Mouse (Mus musculus): Measurements from ENCODE around the gene Prkcb. TPM values are rescaled to one million over a fixed set of nuclear protein-coding genes. Genes with fewer than 3 reads are reported as not detected.

Gene Prkcb
- polyA plus RNA-seq, 1 experiment from 2014 or later = 6.2 TPM

DNA sequence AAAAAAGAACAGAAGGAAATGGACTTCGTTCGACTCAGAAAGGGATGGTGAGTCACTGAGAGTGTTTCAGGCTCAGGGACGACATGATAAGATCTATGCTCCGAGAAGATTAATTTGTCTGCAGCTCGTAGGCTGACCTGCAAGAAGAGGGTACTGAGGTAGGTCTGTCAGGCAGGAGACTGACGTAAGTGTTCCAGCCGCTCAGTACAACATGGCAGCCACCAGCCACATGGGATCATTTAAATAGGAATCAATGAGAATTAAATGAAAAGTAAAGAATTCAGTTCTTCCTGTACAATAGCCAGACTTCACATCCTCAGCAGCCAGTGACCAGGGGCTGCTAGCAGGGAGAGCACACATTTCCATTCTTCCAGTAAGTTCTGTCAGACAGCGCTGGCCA is 209.0 kb downstream of the Prkcb start:
- no peaks in the 10 kb centered on the region for H3K4me1 ChIP-seq
- no peak for ATAC-seq (ENCODE audit: extremely low read depth, insufficient number of reproducible peaks, low FRiP score, low TSS enrichment)
- H3K36me3 ChIP-seq = no peaks in the 10 kb centered on the region
- no peak overlapping the region for H3K4me3 ChIP-seq
- no peaks in the 10 kb centered on the region for H3K9me3 ChIP-seq
- no peak overlapping the region for H3K27ac ChIP-seq (replicated peaks)
- WGBS = 65% methylated on average over 8 of the region's 8 CpGs
- no peak overlapping the region for H3K9ac ChIP-seq
- no peak overlapping the region for H3K4me2 ChIP-seq
- peaks cover 7% of the 10 kb centered on the region; the same call in 1 of the 2 replicates for H3K27me3 ChIP-seq (replicated peaks)

DNA sequence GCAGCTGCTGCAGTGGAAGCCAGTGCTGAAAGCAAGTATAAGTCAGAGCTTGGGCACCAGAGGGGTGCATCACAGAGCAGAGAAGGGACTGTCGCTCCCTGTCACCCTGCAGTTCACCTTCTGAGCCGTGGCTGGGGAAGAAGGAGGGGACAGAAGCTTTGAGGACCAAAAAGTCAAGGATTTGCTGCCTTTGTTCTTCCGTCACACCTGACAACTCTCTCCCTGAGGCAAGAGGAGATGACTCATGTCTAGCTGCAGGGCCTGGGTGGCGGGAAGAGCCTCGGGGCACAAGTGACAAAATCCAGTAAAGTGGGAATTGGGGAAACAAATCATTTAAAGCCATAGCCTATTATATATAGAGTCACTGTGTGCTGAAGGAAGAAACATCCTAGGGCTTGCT is 209.9 kb downstream of the Prkcb start:
- WGBS = 42% methylated on average over 5 of the region's 5 CpGs

DNA sequence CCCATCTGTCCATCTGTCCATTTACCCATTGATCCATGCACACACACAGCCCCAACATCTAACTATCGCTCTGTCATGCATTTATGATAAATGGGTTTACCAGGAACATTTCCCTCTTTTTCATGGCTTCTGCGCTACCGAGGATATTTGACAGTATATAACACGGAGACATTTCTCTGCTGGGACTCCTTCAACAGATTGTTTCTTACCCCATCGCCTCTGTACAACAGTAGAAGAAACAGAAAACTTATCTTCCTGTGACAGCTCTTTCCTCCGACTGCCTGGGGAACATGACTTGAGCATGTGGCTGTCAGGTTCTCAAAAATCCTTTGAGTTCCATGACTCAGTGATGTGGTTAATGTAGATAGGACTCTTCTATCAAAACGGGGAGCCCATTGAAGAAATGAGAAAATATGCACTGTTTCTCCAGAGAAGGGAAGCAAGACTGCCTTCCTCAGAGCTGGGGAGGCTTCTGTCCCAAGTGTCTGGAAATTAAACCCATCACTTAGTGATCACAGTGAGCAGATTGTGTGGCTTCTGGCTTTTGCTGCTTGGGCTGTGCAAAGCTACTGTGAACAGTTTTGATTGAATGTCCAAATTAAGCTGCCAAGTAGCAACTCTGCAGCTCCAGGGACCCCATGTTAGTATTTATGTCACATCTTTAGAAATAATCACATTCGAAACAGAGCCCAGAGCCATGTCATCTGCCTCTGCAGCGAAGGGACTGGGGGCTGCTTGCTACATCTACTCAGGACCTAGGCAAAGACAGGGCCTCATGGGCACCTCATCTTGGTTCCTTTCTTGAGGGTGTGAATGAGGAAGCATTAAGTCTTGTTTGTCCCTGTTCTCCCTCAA is 211.4 kb downstream of the Prkcb start:
- no peak for ATAC-seq (ENCODE audit: extremely low read depth, insufficient number of reproducible peaks, low FRiP score, low TSS enrichment)
- Histone ChIP-seq H3K9me3 (no peaks in the 10 kb centered on the region), H3K27me3 (replicated peaks) (peaks cover 3% of the 10 kb centered on the region), H3K4me2 (no peak overlapping the region), H3K27ac (replicated peaks) (no peak overlapping the region), H3K36me3 (no peaks in the 10 kb centered on the region), H3K4me3 (no peak overlapping the region), H3K4me1 (no peaks in the 10 kb centered on the region), H3K9ac (no peak overlapping the region)
- 60% methylated on average over 9 of the region's 9 CpGs for WGBS

More for the DNA sequence above, 209.9 kb downstream of the Prkcb start:
- Histone ChIP-seq H3K27ac (replicated peaks) (no peak overlapping the region), H3K4me3 (no peak overlapping the region), H3K36me3 (no peaks in the 10 kb centered on the region), H3K4me1 (no peaks in the 10 kb centered on the region), H3K4me2 (no peak overlapping the region), H3K9me3 (no peaks in the 10 kb centered on the region), H3K9ac (no peak overlapping the region), H3K27me3 (replicated peaks) (peaks cover 3% of the 10 kb centered on the region; the same call in 1 of the 2 replicates)
- no peak for ATAC-seq (ENCODE audit: extremely low read depth, insufficient number of reproducible peaks, low FRiP score, low TSS enrichment)

DNA sequence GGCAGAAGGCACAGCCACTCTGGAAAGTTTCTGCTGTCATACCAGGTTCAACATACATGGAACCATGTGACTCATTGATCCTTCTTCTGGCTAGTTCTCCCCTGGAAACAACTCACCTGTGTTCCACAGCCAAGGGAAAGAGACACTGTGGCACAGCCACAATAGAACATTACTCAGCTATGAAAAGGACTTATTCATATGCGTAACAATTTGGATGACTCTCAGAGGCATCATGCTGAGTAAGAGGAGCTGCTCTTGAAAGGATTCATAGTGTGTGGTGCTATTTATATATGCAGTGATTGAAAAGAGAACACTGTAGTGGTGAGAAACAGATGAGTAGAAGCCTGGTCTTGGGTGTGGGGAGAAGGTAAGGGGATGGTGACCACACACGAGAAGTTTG is 217.9 kb downstream of the Prkcb start:
- no peaks in the 10 kb centered on the region; the same call in 1 of the 2 replicates for H3K27me3 ChIP-seq (replicated peaks)
- no peak overlapping the region for H3K27ac ChIP-seq (replicated peaks)
- H3K36me3 ChIP-seq = no peaks in the 10 kb centered on the region
- no peak overlapping the region for H3K4me2 ChIP-seq
- no peak for ATAC-seq (ENCODE audit: extremely low read depth, insufficient number of reproducible peaks, low FRiP score, low TSS enrichment)
- no peak overlapping the region for H3K4me3 ChIP-seq
- peaks cover 8% of the 10 kb centered on the region; the same call in 1 of the 2 replicates for H3K4me1 ChIP-seq
- no peak overlapping the region for H3K9ac ChIP-seq
- 85% methylated on average over 2 of the region's 2 CpGs for WGBS
- H3K9me3 ChIP-seq = 0 out of 2 replicates have a peak, but pooled peaks cover 5% of the 10 kb centered on the region

DNA sequence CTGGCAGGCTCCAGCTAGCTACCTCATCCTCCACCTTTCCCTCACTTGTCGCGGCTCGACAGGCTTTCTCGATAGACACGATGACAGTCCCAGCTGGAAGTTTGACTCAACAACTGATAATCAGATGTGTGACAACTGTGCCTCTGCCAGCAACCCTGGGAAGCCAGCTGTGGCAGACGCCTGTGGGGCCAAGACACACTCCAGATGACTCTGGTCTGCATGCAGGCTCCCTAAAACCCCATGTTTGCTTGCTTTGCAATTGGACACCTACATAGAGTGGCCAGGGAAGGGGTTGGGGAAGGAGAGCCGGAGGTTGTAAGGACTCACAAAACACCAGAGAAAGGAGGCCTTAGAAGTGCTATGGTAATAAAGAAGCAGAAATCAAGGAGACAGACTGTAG is 221.4 kb downstream of the Prkcb start:
- WGBS = 8% methylated on average over 7 of the region's 7 CpGs
- Histone ChIP-seq H3K27me3 (replicated peaks) (no peaks in the 10 kb centered on the region), H3K9me3 (0 out of 2 replicates have a peak, but pooled peaks cover 5% of the 10 kb centered on the region), H3K36me3 (no peaks in the 10 kb centered on the region), H3K4me2 (no peak overlapping the region), H3K4me3 (no peak overlapping the region), H3K4me1 (peaks cover 10% of the 10 kb centered on the region; the same call in 1 of the 2 replicates), H3K9ac (no peak overlapping the region), H3K27ac (replicated peaks) (no peak overlapping the region)
- no peak for ATAC-seq (ENCODE audit: extremely low read depth, insufficient number of reproducible peaks, low FRiP score, low TSS enrichment)

DNA sequence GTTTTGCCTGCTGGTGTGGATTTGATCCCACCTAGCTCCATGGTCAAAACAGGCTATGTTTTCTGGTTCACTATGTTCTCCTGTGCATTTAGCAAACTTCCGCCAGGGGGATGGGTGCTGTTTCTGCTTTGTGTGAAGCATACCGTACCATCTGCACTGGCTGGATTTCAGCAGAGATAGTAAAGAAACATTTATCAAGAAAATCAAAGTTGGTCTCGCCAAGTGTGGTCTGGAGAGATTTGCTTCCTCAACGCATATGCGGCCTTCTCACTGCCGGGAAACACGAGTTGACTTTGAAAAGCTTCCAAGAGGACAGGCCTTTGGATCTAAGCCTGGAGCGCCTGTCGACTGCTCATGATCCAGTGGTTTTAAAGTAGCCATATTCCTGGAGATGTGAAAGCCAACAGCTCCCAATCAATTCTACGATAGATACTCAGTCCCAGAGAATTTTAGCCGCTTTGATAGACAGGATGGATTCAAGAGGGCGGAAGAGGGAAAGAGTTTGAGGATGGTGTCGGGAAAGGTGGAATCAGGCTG is 223.9 kb downstream of the Prkcb start:
- no peak overlapping the region for H3K27ac ChIP-seq (replicated peaks)
- H3K9ac ChIP-seq = no peak overlapping the region
- 63% methylated on average over 13 of the region's 13 CpGs for WGBS
- H3K27me3 ChIP-seq (replicated peaks) = no peaks in the 10 kb centered on the region
- H3K9me3 ChIP-seq = 0 out of 2 replicates have a peak, but pooled peaks cover 4% of the 10 kb centered on the region
- no peaks in the 10 kb centered on the region for H3K36me3 ChIP-seq
- ATAC-seq (ENCODE audit: extremely low read depth, insufficient number of reproducible peaks, low FRiP score, low TSS enrichment) = no peak
- H3K4me1 ChIP-seq = peaks cover 10% of the 10 kb centered on the region; the same call in 1 of the 2 replicates
- no peak overlapping the region for H3K4me3 ChIP-seq
- H3K4me2 ChIP-seq = no peak overlapping the region

DNA sequence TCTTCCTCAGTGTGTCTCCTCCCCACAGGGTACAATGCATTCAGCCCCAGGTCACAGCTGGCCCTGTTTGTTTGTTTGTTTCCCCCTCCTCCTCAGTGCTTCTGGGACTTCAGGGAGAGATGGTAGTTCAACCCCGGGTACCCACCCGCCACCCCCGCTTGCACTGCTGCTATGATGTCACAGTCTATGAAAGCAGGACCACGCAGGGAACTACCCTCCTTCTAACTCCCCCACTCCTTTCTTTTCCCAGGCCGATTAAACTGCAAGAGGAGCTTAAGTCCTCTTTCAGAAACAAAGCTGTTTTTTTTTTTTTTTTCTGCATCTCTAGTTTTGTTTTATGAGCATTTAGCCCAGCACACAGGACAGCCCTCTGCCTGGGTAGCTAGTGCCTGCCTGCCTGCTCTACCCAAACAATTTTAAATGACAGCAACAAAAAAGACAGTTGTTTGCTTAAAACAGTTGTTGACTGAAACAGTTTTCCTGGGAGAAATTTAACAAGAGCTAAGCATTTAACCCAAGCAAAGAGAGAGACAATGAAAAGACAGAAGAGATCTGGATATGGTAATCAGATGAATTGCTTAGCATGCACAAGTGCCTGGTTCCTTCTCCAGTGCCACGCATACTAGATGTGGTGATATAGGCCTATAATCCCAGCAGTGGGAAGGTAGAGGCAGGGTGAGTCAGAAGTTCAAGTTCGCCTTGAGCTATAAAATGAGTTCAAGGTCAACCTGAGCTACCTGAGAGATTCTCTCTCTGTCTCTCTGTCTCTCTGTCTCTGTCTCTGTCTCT is 232.5 kb downstream of the Prkcb start:
- no peak overlapping the region for H3K27ac ChIP-seq (replicated peaks)
- ATAC-seq (ENCODE audit: extremely low read depth, insufficient number of reproducible peaks, low FRiP score, low TSS enrichment) = no peak
- no peaks in the 10 kb centered on the region for H3K9me3 ChIP-seq
- H3K4me3 ChIP-seq = no peak overlapping the region
- H3K27me3 ChIP-seq (replicated peaks) = no peaks in the 10 kb centered on the region
- 62% methylated on average over 7 of the region's 7 CpGs for WGBS
- H3K4me2 ChIP-seq = no peak overlapping the region
- no peak overlapping the region for H3K9ac ChIP-seq
- H3K4me1 ChIP-seq = no peaks in the 10 kb centered on the region
- no peaks in the 10 kb centered on the region for H3K36me3 ChIP-seq

DNA sequence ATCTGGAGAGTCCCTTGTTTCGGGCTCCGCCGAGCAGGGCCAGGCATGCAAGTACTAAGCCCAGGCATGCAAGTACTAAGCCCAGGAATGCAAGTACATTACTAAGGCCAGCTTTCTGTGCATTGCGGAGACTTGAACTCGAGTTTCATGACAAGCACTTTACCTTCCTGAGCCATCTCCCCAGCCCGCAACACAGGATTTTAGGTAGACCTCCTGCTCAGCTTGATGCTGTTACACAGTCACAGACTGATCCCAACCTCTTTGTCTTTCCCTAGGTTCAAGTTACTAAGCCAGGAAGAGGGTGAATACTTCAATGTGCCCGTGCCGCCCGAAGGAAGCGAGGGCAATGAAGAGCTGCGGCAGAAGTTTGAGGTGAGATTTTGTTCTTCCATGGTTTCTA is 239.7 kb downstream of the Prkcb start:
- Histone ChIP-seq H3K36me3 (no peaks in the 10 kb centered on the region), H3K27me3 (replicated peaks) (no peaks in the 10 kb centered on the region), H3K4me1 (peaks cover 20% of the 10 kb centered on the region), H3K4me2 (no peak overlapping the region), H3K9ac (no peak overlapping the region), H3K27ac (replicated peaks) (no peak overlapping the region), H3K9me3 (no peaks in the 10 kb centered on the region), H3K4me3 (no peak overlapping the region)
- WGBS = 84% methylated on average over 11 of the region's 11 CpGs
- ATAC-seq (ENCODE audit: extremely low read depth, insufficient number of reproducible peaks, low FRiP score, low TSS enrichment) = no peak

DNA sequence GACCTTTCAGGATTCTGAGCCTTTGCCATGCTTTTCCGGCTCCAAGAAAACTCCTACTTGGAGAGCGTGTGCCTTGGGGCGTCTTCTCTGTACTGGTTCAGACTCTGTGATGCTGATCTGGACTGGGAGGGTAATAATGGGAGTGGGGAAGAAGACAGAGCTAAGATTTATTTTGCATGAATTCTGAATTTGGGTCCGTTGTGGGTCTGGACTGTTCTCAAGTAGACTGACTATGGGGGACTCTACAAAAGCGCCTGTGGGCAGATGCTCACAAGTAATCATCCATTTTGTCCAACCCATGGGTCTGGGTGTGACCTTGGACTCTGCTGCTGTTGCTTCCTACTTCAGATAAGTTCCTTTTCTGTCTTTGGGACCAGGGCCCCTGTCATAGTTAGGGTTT is 240.1 kb downstream of the Prkcb start:
- 82% methylated on average over 5 of the region's 5 CpGs for WGBS
- no peak overlapping the region for H3K9ac ChIP-seq
- H3K27ac ChIP-seq (replicated peaks) = no peak overlapping the region
- H3K36me3 ChIP-seq = no peaks in the 10 kb centered on the region
- no peaks in the 10 kb centered on the region for H3K27me3 ChIP-seq (replicated peaks)
- ATAC-seq (ENCODE audit: extremely low read depth, insufficient number of reproducible peaks, low FRiP score, low TSS enrichment) = no peak
- H3K4me1 ChIP-seq = peaks cover 20% of the 10 kb centered on the region
- H3K9me3 ChIP-seq = no peaks in the 10 kb centered on the region
- no peak overlapping the region for H3K4me2 ChIP-seq
- no peak overlapping the region for H3K4me3 ChIP-seq

DNA sequence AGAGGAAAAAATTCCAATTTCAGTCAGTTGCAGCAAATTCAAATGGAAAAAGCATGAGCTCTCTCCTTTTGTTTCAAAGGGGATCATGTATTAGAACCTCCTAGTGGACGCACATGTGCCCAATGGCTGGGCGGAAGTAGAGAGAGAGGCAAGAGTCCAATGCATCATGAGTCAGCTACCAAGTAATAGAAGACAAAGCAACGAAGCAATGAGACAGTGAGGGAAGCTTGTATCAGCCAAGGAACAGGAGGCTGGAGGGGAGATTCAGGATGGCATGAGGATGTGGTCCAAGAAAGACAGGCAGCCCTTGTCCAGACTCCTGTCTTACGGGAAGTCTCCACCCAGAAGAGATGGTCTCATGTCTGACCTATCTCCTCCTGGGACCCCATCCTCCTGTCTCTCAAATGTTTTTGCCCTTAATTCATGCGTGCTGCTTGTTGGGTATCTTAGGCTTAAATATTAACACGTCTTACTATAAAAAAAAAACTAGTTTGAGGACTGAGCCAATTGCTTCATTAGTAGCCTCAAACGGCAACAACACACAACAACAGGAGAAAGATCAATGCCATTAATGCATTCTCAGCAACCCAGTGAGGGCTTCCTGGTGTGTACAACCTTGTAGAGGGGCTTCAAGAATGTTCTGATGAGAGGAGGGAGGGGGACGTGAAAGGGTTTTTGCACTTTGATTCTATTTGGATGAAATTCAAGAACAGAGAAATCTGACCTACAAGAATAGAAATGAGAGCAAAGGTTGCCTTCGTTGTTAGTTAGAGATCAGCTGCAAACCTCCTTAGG is 245.2 kb downstream of the Prkcb start:
- Histone ChIP-seq H3K4me3 (no peak overlapping the region), H3K27me3 (replicated peaks) (no peaks in the 10 kb centered on the region), H3K9me3 (no peaks in the 10 kb centered on the region), H3K36me3 (no peaks in the 10 kb centered on the region), H3K27ac (replicated peaks) (no peak overlapping the region), H3K9ac (no peak overlapping the region), H3K4me2 (no peak overlapping the region), H3K4me1 (peaks cover 20% of the 10 kb centered on the region)
- no peak for ATAC-seq (ENCODE audit: extremely low read depth, insufficient number of reproducible peaks, low FRiP score, low TSS enrichment)
- 82% methylated on average over 9 of the region's 9 CpGs for WGBS

DNA sequence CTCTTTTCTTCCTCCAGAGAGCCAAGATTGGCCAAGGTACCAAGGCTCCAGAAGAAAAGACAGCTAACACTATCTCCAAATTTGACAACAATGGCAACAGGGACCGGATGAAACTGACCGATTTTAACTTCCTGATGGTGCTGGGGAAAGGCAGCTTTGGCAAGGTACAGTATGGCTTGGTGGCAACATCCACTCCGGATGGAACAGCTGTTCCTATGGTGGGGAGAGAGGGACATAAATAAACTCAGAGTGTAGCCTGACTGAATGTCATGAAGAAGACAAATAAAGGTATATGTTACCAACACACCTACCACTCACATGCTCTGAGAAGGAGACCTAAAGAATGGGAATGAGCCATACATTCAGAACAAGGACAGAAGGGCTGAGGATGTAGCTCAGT is 256.1 kb downstream of the Prkcb start:
- no peaks in the 10 kb centered on the region for H3K36me3 ChIP-seq
- ATAC-seq (ENCODE audit: extremely low read depth, insufficient number of reproducible peaks, low FRiP score, low TSS enrichment) = no peak
- H3K9ac ChIP-seq = no peak overlapping the region
- no peak overlapping the region for H3K4me2 ChIP-seq
- H3K4me3 ChIP-seq = no peak overlapping the region
- no peaks in the 10 kb centered on the region for H3K4me1 ChIP-seq
- no peak overlapping the region for H3K27ac ChIP-seq (replicated peaks)
- H3K9me3 ChIP-seq = no peaks in the 10 kb centered on the region
- no peaks in the 10 kb centered on the region for H3K27me3 ChIP-seq (replicated peaks)
- whole genome bisulfite sequencing = 68% methylated on average over 3 of the region's 3 CpGs
